Mouse (Mus musculus): Measurements from ENCODE around the gene Prokr1.

The Prokr1 gene

GRCm38 (mm10) chr6:87567686-87568593 is 22.6 kb downstream of the Prokr1 start:
- no peak for ATAC-seq (ENCODE audit: low TSS enrichment)

- no peak for ATAC-seq (ENCODE audit: low TSS enrichment)
Measured at GRCm38 (mm10) chr6:87565166-87565565, 25.4 kb downstream of the Prokr1 start.

GRCm38 (mm10) chr6:87564356-87564755 is 26.2 kb downstream of the Prokr1 start:
- ATAC-seq (ENCODE audit: low TSS enrichment): no peak

- no peak for ATAC-seq (ENCODE audit: low TSS enrichment)
Measured at GRCm38 (mm10) chr6:87553724-87554123, 36.8 kb downstream of the Prokr1 start.

- peak; percentile 77 for ATAC-seq (ENCODE audit: low TSS enrichment)
Measured at GRCm38 (mm10) chr6:87552054-87552807, 38.3 kb downstream of the Prokr1 start.

GRCm38 (mm10) chr6:87547836-87548235 is 42.7 kb downstream of the Prokr1 start:
- ATAC-seq (ENCODE audit: low TSS enrichment): no peak

GRCm38 (mm10) chr6:87547431-87547830 is 43.1 kb downstream of the Prokr1 start:
- no peak for ATAC-seq (ENCODE audit: low TSS enrichment)

GRCm38 (mm10) chr6:87545331-87546217 is 45.0 kb downstream of the Prokr1 start:
- no peak for ATAC-seq (ENCODE audit: low TSS enrichment)

- ATAC-seq (ENCODE audit: low TSS enrichment): no peak
Measured at GRCm38 (mm10) chr6:87542027-87542426, 48.5 kb downstream of the Prokr1 start.

GRCm38 (mm10) chr6:87541171-87541571 is 49.4 kb downstream of the Prokr1 start:
- ATAC-seq (ENCODE audit: low TSS enrichment): no peak

- no peak for ATAC-seq (ENCODE audit: low TSS enrichment)
Measured at GRCm38 (mm10) chr6:87538376-87539270, 51.9 kb downstream of the Prokr1 start.

- no peak for ATAC-seq (ENCODE audit: low TSS enrichment)
Measured at GRCm38 (mm10) chr6:87537678-87538077, 52.9 kb downstream of the Prokr1 start.

GRCm38 (mm10) chr6:87536270-87536669 is 54.3 kb downstream of the Prokr1 start:
- 0 out of 2 replicates have a peak, but pooled peaks have one; percentile 20 for ATAC-seq (ENCODE audit: low TSS enrichment)

GRCm38 (mm10) chr6:87535651-87536050 is 54.9 kb downstream of the Prokr1 start:
- peak; percentile 91 for ATAC-seq (ENCODE audit: low TSS enrichment)

- no peak for ATAC-seq (ENCODE audit: low TSS enrichment)
Measured at GRCm38 (mm10) chr6:87534855-87535575, 55.5 kb downstream of the Prokr1 start.

GRCm38 (mm10) chr6:87532953-87533710 is 57.4 kb downstream of the Prokr1 start, which contains the start of gene Arhgap25:
Gene Arhgap25 (minus strand): TSS chr6:87533259.
- ATAC-seq (ENCODE audit: low TSS enrichment): 0 out of 2 replicates have a peak, but pooled peaks have one; percentile 18

- ATAC-seq (ENCODE audit: low TSS enrichment): no peak
Measured at GRCm38 (mm10) chr6:87531456-87532015, 59.0 kb downstream of the Prokr1 start.

- ATAC-seq (ENCODE audit: low TSS enrichment): no peak
Measured at GRCm38 (mm10) chr6:87530386-87530785, 60.2 kb downstream of the Prokr1 start.

All from frontal cortex, adult (tissue).